Mouse (Mus musculus) gastrocnemius, postnatal 14 days (tissue): ENCODE data around the gene Rab6b. TPM values are rescaled to one million over a fixed set of nuclear protein-coding genes. Genes with fewer than 3 reads are reported as not detected.

Source experiments
- DNase-seq: peaks from one replicate; pipeline ENCODE4 v3.0.0; 2021; ENCODE audit warnings: mixed read lengths
- intact Hi-C: fragments of 180-260 bp; cut with DNase I; formaldehyde crosslinking; loops from one replicate; pipeline ENCODE4 v1.15.1; 2025; ENCODE audit warnings: low total_unique reads
- total RNA-seq, 2 experiments: library from RNA; stranded (reverse); gene quantifications; 2 replicates each; pipeline ENCODE4 v1.2.3; 2021

Gene Rab6b
- total RNA-seq, 2 experiments from 2014 or later: 0.78 to 0.96 TPM

- intact Hi-C loops: loop anchor here (5.0 kb wide), 1 partner anchor 73 kb away; no protein-coding TSS in a partner anchor
- no peak for DNase-seq
Measured at GRCm38 (mm10) chr9:103229037-103229867, 117.7 kb downstream of the Rab6b start.

GRCm38 (mm10) chr9:103230151-103230951 lies 118.8 kb downstream of the Rab6b start, which contains the start of the genes Gm20425 and Trf:
TSS of gene Gm20425 (minus strand) at chr9:103230307.
TSS of gene Trf (minus strand) at chr9:103230444.
- intact Hi-C loops: no loop called here
- DNase-seq: peak; percentile 43

GRCm38 (mm10) chr9:103232232-103233005 lies 120.8 kb downstream of the Rab6b start:
- DNase-seq: no peak
- intact Hi-C loops: no loop called here

- intact Hi-C loops: no loop called here
- no peak for DNase-seq
Measured at GRCm38 (mm10) chr9:103233006-103233395, 121.4 kb downstream of the Rab6b start.

- intact Hi-C loops: no loop called here
- DNase-seq: no peak
Measured at GRCm38 (mm10) chr9:103234059-103234458, 122.5 kb downstream of the Rab6b start.

GRCm38 (mm10) chr9:103234565-103235165 lies 123.1 kb downstream of the Rab6b start:
- intact Hi-C loops: no loop called here
- DNase-seq: no peak

Other genes with a start within 250 kb of the Rab6b start
- gene Slco2a1, start 123.1 kb upstream of the Rab6b start, total RNA-seq: under 1 TPM; 0.62 to 0.78 TPM
- 10 to 100 TPM; 13.8 to 16.6 TPM for gene Srprb, start 90.3 kb downstream of the Rab6b start, total RNA-seq
- 1 to 10 TPM; 2.8 to 3.2 TPM for gene Gm20425, start 118.5 kb downstream of the Rab6b start, total RNA-seq
- 10 to 100 TPM in 1 of 2 experiments, 1 to 10 TPM in 1; 6.1 to 10.4 TPM for gene Trf, start 118.7 kb downstream of the Rab6b start, total RNA-seq
- under 1 TPM; 0.12 to 0.91 TPM for gene 1300017J02Rik, start 193.3 kb downstream of the Rab6b start, total RNA-seq
- gene Topbp1, start 193.4 kb downstream of the Rab6b start, total RNA-seq: 10 to 100 TPM in 1 of 2 experiments, 1 to 10 TPM in 1; 8.6 to 10.0 TPM